Mouse (Mus musculus) mouse trophoblast stem cell (cell line): Measurements from ENCODE around the gene Ripk3.

Source experiments
- in situ Hi-C, 2 experiments: fragments of 300-500 bp; cut with MseI, MboI; formaldehyde crosslinking; loops; 2 replicates in 1 of 2; 3 replicates in 1 of 2; pipeline ENCODE4 v1.15.1; 2025

Gene Ripk3

GRCm38 (mm10) chr14:55788256-55789050 lies at the start of gene Ripk3:
Ripk3 (minus strand) TSS chr14:55788865.
- in situ Hi-C loops: loop anchor here in 1 of 2 experiments (5.0 kb wide), 1 partner anchor 44 kb away; no protein-coding TSS in a partner anchor

DNA sequence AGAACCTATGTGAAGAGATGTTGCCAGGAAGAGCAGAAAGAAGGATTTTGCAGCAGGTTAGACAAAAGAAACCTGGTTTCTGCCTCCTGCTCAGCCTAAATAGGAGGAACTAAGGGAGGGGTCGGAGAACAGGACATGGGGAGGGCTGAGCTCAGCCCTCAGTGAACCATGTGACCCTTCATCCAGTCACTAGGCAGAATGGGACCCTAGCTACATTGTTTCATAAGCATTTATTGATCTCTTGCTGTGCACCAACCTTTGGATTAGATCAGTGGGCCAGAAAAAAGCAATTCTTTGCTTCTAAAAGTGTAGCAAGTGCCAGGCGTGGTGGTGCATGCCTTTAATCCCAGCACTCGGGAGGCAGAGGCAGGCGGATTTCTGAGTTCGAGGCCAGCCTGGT lies 49.6 kb upstream of the Ripk3 start:
- in situ Hi-C loops: loop anchor here in 1 of 2 experiments (10.0 kb wide), 1 partner anchor 64 kb away; no protein-coding TSS in a partner anchor

DNA sequence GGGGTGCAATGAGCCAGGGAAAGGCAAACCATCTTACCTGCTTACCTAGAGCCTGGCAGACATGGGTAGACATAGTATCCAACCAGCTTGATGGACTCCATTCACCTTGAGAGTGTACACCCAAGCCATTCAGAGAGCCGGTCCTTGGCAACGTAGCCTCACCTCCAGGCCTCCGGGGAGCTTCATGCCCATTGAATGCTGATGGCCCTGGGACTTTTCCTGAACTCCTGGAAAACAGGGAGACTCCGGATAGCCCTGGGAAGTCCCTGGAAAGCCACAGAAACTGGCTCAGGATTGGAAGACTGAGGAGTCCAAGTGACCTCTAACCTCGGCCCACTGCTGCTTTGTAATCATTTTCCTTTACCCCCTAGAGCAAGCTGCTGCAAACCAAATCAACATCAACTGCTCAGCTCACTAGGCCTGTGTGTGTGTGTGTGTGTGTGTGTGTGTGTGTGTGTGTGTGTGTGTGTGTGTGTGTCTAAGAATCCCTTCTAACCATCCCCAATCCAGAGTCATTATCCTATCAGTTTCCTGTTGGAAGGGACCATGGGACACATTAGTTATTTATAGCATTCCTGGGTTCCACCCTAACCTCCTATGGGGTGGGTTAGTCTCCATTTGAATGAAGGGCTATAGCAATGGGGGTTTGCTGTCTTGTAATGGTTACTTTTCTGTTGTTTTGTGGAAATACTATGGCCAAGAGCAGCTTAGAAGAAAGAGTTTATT lies 46.3 kb upstream of the Ripk3 start:
- in situ Hi-C loops: loop anchor here (5.0 to 10.0 kb wide), 2 partner anchors 48 to 60 kb away; partner anchors contain the start of gene Ripk3 (in 1 of the 2)

DNA sequence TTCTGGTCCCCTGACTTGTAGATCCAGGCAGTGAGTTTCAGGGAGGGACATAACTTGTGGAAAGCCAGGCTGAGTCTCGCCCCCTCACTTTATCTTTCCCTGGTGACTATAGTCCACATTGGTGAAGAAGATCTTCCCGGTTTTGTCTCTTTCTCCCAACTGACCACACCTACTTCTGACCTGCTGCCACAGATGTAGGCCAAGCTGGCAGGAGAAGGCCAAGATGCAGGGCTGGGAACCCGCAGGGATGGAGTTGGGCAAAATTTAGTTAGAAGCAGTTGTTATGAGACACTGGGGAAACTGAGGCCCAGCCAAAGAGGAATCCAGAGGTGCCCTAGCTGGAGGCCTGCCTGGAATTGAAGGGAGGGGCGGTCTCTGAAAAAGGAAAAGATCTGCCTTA lies 44.5 kb upstream of the Ripk3 start:
- in situ Hi-C loops: loop anchor here (5.0 to 10.0 kb wide), 2 partner anchors 46 to 58 kb away; partner anchors contain the start of gene Ripk3 (in 1 of the 2)

DNA sequence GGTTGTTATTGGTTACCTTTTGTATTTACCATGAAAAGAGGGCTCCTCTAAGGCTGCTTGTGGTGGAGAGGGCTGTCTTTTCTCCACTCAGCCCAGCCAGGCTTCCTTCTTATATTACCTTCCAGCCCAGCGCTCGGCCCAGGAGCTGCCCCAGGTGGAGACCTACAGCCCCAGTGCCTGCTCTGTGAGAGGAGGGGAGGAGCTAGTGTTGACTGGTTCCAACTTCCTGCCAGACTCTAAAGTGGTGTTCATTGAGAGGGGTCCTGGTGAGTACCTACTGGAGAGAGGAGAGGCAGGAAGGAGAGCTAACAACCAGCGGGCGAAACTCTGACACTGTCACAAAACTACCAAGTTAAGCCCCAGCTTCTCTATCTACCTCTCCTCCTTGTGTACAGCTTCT lies 41.7 kb upstream of the Ripk3 start:
- in situ Hi-C loops: loop anchor here (5.0 to 10.0 kb wide), 2 partner anchors 43 to 56 kb away; partner anchors contain the start of gene Ripk3 (in 1 of the 2)

GRCm38 (mm10) chr14:55829854-55830253 lies 41.2 kb upstream of the Ripk3 start:
- in situ Hi-C loops: loop anchor here (5.0 to 10.0 kb wide), 2 partner anchors 43 to 55 kb away; partner anchors contain the start of gene Ripk3 (in 1 of the 2)

DNA sequence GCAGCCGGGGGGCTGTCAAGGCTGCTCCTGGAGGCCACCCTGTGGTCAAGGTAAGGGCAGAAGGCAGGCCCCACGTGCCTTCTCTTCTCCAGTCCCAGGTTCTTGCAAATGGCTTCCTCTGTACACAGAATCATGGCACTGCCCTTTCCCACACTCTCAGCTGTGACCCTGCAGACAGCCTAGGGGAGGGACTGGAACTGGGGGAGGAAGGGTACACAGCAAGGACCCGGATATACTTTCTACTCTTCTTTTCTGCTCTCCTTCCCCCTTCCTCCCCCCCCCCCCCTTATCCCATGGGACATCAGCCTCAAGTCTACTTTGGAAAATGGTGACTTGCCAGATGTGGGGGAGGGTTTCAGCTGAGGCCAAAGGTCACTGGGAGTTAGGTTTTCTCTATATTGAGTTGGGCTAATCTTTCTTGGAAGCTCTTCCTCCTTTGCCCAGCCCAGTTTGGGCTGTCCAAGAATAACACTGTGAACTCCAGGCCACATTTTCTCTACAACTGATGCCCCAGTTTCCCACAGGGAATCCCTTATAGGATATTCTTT lies 40.1 kb upstream of the Ripk3 start:
- in situ Hi-C loops: no loop called here

DNA sequence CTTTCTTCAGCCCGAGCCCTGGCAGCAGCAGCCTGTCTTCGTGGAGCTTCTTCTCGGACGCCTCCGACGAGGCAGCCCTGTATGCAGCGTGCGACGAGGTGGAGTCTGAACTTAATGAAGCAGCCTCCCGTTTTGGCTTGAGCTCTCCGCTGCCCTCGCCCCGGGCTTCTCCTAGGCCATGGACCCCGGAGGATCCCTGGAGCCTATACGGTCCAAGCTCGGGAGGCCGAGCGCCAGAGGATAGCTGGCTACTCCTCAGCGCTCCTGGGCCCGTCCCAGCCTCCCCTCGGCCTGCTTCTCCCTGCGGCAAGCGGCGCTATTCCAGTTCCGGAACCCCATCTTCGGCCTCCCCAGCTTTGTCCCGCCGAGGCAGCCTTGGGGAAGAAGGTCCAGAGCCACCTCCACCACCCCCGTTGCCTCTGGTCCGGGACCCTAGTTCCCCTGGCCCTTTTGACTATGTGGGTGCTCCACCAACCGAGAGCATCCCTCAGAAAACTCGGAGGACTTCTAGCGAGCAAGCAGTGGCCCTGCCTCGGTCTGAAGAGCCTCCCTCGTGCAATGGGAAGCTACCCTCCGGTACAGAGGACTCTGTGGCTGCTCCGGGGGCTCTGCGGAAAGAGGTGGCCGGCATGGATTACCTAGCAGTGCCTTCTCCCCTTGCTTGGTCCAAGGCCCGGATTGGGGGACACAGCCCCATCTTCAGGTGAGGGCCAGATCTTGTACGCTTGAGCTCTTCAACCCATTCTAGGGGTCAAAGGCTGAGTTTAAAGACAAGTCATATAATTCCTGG lies 38.1 kb upstream of the Ripk3 start:
- in situ Hi-C loops: no loop called here

GRCm38 (mm10) chr14:55826142-55826541 lies 37.5 kb upstream of the Ripk3 start:
- in situ Hi-C loops: no loop called here

DNA sequence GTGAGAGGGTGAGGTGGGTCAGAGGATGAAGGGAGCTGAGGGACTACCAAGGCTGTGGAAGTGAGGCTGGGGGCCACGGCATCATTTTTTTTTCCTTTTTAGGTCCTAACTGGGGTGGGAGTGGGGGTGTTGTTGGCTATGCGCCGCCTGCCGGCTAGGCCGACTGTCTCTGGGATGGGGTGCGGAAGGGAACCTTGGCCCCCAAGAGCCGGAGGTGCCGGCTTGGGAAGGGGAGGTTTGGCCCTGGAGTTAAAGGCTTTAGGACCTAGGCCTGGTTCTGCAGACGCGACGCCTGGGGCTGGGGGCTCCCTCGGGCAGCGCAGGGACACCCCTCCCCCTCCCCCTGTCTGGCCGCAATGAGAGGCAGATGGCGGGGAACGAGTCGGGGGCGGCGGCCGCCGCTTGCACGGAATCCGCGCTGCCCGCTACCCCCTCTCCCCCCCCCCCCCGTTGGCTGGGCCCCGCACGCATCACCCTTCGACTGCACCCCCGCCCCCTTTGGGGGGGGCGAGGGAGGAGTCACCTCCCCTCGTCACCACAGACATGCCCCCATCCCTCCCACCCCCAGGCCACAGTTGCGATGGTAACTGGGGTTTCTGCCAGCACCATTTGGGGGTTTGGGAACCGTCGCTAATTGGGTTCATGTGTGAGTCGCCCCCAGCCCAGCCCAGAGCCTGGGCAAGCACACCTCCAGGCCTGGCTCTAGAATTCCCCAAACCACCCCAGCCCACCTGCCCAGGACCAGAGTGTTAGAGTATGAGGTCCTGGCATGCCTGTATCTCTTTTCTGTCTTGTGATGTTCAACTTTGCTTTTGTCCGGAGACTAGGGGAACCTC lies 36.8 kb upstream of the Ripk3 start:
- in situ Hi-C loops: no loop called here

GRCm38 (mm10) chr14:55824481-55825215 lies 36.0 kb upstream of the Ripk3 start:
- in situ Hi-C loops: no loop called here

GRCm38 (mm10) chr14:55824001-55824480 lies 35.4 kb upstream of the Ripk3 start:
- in situ Hi-C loops: no loop called here

DNA sequence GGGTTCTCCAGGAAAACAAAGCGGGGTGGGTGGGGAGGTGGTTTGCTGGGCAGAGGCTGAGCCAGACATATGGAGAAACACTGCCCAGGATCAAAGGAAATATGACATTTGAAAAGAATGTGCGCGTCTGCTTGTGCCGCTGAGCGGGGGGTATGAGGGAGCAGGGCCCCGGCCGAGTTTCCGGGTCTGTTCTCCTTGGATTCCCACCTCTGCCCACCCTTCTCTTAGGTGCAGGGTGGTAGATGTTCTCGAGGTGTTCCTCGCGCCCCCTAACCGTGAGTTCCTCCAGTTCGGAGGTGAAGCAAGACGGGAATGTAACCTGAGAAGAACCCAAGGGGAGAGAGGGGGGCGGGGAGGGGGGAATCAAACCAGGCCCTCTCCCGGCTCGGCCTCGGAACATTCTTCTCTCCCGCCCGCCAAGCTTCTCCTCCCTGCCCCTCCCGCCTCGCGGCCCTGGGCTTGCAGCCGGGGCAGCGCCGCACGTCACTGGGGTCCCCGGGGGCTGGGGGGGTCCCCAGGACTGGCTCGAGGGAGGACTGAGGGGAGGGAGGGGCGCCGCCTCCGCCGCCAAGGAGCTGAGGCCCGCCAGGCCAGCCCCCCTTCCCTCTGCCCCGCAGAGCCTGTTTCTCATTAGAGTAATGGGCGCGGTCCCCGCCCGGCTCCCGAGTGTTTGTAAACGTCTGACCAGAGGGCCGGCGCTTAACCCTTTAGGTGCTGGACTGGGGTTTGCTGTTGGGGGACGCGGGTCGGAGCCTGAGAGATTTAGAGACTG lies 34.5 kb upstream of the Ripk3 start, which contains the start of gene Nfatc4:
Gene Nfatc4 (plus strand): TSS at position 154 of the 772 bp plus-strand sequence.
- in situ Hi-C loops: no loop called here

DNA sequence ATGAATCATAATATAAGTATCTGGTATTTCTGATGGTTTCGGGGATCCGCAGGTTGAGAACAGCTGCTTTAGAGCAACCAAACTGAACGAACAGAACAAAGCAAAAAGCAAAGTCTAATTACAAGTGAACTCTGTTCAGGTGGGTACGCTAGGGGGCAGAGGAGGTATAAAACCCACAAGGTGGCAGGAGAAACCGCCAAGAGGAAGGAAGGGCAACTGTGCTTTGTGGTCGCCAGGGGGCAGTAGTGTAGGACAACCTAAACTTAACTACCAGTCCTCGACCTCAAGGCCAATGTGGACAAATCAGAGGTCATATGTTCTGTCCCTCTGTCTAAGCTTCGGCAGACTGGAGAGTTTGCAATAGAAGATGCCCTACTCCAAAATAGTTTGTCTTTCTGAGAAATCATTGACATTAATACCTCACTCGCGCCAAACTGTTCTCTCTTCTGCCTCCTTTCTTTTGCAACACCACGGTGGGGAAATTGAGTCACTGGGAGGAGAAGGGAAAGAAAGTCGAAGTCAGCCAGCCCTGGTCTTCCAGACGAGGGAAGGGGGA lies 33.8 kb upstream of the Ripk3 start:
- in situ Hi-C loops: no loop called here

DNA sequence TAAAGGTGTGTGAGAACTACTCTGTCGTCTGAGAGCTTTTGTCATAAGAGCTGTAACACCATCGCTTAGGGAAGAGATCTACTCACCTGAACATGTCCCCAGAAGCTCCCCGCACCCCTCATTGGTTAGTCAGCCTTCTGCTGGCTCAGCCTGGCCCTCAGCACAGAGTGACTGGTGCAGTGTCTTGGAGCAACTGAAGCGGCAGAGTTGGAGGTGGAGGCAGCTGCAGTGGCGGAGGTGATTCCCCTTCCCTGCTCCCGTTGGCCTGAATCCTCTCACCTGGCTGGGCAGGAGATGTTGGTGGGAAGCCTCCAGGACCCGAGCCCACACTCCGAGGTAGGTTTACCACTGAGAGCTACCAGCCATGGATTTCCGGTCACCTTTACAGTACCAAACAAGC lies 31.9 kb upstream of the Ripk3 start:
- in situ Hi-C loops: no loop called here

DNA sequence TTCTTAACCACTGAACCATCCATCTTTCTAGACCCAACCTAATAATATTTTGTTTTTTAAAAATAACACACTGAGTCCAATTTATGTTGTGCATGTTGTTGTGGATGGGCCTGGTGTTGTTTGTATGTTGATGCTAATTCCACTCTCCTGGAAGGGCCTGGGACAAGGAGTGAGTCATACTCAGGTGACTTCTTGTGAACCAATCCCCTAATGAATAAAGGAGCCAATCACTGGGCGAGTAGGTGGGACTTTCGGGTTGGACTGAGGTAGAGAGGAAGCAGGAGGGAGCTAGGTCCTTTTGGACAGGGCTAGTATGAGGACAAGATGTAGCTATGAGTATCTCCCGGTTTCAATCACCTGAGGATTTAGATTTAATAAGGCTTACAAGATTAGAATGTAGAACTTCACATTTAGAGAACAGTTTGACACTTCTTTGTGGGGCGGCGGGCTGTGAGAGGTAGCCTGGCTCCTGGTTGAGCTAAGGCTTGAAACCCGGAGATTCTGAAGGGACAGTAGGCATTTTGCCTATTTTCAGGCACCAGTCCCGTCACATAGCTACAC lies 31.3 kb upstream of the Ripk3 start:
- in situ Hi-C loops: no loop called here

DNA sequence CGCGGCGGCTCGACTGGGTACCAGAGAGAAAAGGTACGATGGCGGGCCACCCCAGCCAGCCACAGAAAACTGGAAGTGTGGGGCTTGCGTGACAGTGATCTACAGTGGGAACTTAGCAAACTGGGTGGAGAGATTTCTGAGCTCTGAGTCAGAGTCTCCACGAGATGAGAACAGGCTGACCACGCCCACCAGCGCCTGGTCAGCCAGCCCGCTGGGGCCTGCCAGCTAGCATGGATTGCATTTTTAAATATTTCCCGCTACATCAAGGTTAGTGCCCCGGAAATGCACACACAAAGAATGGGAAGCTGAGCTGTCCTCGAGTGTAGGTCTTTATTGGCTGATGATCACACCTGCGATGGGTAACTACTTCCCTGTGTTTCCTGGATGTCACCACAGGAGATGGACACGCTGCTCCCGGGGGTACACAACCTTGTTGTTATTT lies 26.7 kb upstream of the Ripk3 start:
- in situ Hi-C loops: no loop called here

DNA sequence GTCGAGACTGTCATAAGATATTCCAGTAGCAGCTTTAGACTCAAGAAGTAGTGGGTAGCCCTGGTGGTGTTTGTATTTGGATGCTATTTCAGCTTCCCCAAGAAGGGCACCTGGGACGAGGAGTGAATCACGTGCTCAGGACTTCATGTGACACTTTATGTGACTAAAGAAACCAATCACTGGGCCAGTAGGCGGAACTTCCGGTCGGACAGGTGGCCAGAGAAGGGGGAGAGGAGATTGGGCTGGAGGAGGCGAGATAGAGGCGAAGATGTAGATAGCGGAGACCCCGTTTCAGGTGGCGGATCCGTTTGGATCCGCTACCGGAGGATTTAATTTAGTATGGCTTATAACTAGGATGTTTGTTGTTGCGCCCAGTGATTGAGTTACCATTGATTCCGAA lies 26.2 kb upstream of the Ripk3 start:
- in situ Hi-C loops: no loop called here
